Mouse (Mus musculus): ENCODE data around the gene Gm17555. TPM values are rescaled to one million over a fixed set of nuclear protein-coding genes. Genes with fewer than 3 reads are reported as not detected.
A peak's percentile ranks its signal among the peaks of the same experiment; 100 is the strongest.
"Not testable (repeated sequence)": the region's sequence is repeated elsewhere in the genome, so short reads cannot be mapped to it uniquely, and the experiment has no call there.

Gene Gm17555
- polyA plus RNA-seq (2015; fragmentation: Nextera tagmentation; extraction: Ambion mirVana): not detected in 2 replicates

DNA sequence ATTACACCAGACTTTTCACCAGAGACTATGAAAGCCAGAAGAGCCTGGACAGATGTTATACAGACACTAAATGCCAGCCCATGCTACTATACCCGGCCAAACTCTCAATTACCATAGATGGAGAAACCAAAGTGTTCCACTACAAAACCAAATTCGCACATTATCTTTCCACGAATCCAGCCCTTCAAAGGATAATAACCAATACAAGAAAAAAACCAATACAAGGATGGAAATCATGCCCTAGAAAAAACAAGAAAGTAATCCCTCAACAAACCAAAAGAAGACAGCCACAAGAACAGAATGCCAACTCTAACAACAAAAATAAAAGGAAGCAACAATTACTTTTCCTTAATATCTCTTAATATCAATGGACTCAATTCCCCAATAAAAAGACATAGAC lies at the start of gene Gm17555:
TSS of gene Gm17555 (plus strand) at position 301 of the 400 bp plus-strand sequence.
- not testable (repeated sequence) for H3K4me2 ChIP-seq; ATAC-seq (ENCODE audit: insufficient read depth); H3K4me3 ChIP-seq (replicated peaks); H3K4me1 ChIP-seq (replicated peaks); H3K9ac ChIP-seq; H3K9me3 ChIP-seq (replicated peaks); H3K27ac ChIP-seq (replicated peaks); H3K36me3 ChIP-seq (replicated peaks); H3K27me3 ChIP-seq
- WGBS (ENCODE audit: insufficient replicate concordance): 60% methylated on average over 3 of the region's 3 CpGs

DNA sequence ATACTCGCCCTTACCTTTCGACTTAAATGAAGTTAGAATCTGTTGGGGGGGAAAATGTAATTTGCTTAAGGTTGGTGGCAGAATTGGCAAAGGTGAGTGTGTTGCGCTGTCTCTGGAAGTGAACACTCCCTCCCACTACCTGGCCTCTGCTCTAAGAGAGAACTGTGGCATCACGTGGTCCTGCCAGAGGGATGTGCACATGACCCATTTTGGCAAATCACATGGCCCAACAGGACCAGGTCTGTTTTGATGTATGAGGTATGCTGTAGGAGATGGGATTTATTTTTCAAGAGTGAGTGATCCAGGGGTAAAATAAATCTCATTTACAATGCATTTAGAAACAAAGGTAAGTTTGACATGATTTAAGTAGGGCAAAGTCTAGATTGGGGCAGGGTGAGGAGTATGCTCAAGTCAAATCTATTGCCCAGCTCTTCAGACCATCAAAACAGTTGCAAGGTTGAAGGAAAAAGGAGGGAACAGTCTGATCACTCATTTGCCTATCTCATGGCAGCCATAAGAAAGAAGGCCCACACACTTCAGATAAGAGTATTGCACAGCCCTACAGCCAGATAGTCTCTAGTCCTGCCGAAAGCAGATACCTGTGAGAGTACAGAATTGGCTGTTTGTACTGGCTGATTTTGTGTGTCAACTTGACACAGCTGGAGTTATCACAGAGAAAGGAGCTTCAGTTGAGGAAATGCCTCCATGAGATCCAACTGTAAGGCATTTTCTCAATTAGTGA lies 49.5 kb upstream of the Gm17555 start:
- Histone ChIP-seq H3K27ac (replicated peaks) (peak overlapping the region; percentile 97), H3K9me3 (replicated peaks) (no peaks in the 10 kb centered on the region), H3K4me1 (replicated peaks) (peaks cover 40% of the 10 kb centered on the region), H3K36me3 (replicated peaks) (peaks cover 48% of the 10 kb centered on the region), H3K27me3 (no peaks in the 10 kb centered on the region), H3K9ac (no peak overlapping the region), H3K4me2 (peak overlapping the region; percentile 67), H3K4me3 (replicated peaks) (peak overlapping the region; percentile 25)
- peak; percentile 100 for ATAC-seq (ENCODE audit: insufficient read depth)
- 62% methylated on average over 5 of the region's 5 CpGs for WGBS (ENCODE audit: insufficient replicate concordance)

DNA sequence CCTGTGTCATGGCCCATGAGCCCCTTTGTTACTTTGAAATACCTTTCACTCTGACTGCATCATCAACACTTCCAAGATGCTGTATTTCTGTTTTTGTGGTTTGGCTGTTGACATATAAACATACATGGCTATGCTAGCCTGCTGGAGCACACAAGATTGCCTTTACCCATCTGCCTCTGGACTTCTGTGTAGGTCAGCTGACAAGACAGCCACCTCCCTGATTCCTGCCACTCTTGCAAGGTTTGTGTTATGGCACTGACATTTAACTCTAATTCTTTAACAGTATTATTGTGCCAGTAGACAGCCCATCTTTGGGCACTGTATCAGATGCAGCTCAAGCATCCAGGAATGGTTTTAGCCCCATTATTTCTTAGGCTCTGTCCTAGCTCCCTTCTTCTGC lies 48.6 kb upstream of the Gm17555 start:
- Histone ChIP-seq H3K9ac (peak overlapping the region; percentile 46), H3K9me3 (replicated peaks) (no peaks in the 10 kb centered on the region), H3K4me1 (replicated peaks) (peaks cover 46% of the 10 kb centered on the region), H3K4me3 (replicated peaks) (peak overlapping the region; percentile 25), H3K36me3 (replicated peaks) (peaks cover 40% of the 10 kb centered on the region), H3K4me2 (peak overlapping the region; percentile 67), H3K27ac (replicated peaks) (peak overlapping the region; percentile 97), H3K27me3 (no peaks in the 10 kb centered on the region)
- no peak for ATAC-seq (ENCODE audit: insufficient read depth)

DNA sequence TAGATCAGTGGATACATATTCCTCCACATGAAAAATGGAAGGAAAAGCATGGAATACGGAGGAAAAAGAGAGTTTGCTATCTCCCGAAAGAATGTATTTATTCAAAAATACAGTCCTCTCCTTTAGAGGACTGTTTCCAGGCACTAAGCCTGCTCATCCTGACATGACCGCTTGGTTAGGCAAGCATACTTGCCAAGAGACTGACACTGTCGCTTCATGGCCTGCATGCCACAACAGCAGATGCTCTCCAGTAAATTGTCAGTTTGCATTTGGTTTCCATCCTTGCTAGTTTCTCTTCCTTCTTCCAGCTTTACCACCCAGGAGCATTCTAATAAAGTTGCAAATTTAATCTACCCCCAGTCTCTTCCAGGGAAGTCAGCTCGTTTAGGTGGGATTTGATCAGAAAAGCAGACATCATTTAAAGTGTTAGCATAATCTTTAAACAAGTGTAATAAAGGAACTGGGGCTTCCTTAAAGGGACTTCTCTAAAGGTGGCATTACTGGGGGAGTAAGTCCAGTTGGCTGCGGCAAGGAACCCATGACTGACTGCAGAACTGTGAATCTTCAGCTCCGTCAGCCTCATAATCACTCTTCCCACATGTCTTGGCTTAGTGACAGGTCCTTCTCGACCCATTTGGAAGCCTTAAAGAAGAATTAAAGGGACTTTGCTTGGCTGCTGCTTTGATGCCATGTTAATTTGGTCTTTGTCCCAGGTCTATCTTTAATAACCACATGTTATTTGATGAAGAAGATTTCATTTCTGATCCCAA lies 47.9 kb upstream of the Gm17555 start:
- Histone ChIP-seq H3K36me3 (replicated peaks) (peaks cover 33% of the 10 kb centered on the region), H3K9ac (peak overlapping the region; percentile 46; the same call in 1 of the 2 replicates), H3K4me2 (peak overlapping the region; percentile 67), H3K4me1 (replicated peaks) (peaks cover 52% of the 10 kb centered on the region), H3K4me3 (replicated peaks) (peak overlapping the region; percentile 25), H3K27ac (replicated peaks) (peak overlapping the region; percentile 97), H3K27me3 (no peaks in the 10 kb centered on the region), H3K9me3 (replicated peaks) (no peaks in the 10 kb centered on the region)
- no peak for ATAC-seq (ENCODE audit: insufficient read depth)
- WGBS (ENCODE audit: insufficient replicate concordance): 71% methylated on average over 8 of the region's 8 CpGs

DNA sequence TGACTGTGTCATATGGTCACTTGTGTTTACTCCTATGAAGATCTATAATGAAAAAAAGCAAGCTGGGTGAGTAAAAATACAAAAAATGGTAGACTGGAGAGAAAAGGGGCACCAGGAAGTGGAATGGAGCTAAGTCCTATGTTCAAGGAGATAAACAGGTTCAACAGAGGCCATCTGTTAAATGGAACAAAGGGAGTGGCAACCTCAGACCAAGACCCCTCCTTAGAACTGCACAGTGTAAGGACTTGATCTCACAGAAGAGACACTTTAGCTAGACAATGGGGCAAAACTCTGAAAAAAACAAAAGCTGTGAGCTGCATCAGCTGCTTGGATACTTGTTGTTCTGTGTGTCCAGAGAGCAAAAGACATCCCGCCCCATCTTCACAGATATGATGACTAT lies 43.5 kb upstream of the Gm17555 start:
- no peak for ATAC-seq (ENCODE audit: insufficient read depth)
- Histone ChIP-seq H3K27me3 (no peaks in the 10 kb centered on the region), H3K9ac (no peak overlapping the region), H3K27ac (replicated peaks) (no peak overlapping the region), H3K9me3 (replicated peaks) (no peaks in the 10 kb centered on the region), H3K4me1 (replicated peaks) (peaks cover 25% of the 10 kb centered on the region), H3K4me2 (no peak overlapping the region), H3K4me3 (replicated peaks) (no peak overlapping the region), H3K36me3 (replicated peaks) (0 out of 2 replicates have a peak, but pooled peaks cover 5% of the 10 kb centered on the region)
- WGBS (ENCODE audit: insufficient replicate concordance): 82% methylated on average over 1 of the region's 1 CpGs

DNA sequence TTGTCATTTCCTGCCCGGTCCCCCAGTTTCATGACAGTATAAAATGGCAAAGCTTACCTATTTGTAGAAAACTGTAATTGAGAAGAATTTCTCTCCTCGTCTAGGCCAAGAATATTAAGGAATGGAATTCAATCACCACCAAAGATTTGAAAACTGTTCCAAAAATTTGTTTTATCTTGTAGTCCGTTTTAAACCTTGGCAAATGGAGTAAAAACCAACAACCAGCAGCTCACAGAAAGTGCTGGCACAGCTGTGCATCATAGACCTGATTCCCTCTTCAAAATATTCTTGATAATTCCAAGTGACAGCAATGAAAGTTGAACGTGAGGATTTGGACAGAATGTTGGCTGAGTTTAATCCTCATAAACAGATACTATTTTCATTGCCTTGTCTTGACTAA lies 23.6 kb upstream of the Gm17555 start:
- H3K27me3 ChIP-seq: no peaks in the 10 kb centered on the region
- no peak for ATAC-seq (ENCODE audit: insufficient read depth)
- no peak overlapping the region for H3K4me3 ChIP-seq (replicated peaks)
- no peak overlapping the region for H3K27ac ChIP-seq (replicated peaks)
- H3K4me2 ChIP-seq: no peak overlapping the region
- H3K9me3 ChIP-seq (replicated peaks): no peaks in the 10 kb centered on the region
- WGBS (ENCODE audit: insufficient replicate concordance): 60% methylated on average over 4 of the region's 4 CpGs
- H3K9ac ChIP-seq: no peak overlapping the region
- H3K36me3 ChIP-seq (replicated peaks): no peaks in the 10 kb centered on the region
- H3K4me1 ChIP-seq (replicated peaks): peaks cover 6% of the 10 kb centered on the region

DNA sequence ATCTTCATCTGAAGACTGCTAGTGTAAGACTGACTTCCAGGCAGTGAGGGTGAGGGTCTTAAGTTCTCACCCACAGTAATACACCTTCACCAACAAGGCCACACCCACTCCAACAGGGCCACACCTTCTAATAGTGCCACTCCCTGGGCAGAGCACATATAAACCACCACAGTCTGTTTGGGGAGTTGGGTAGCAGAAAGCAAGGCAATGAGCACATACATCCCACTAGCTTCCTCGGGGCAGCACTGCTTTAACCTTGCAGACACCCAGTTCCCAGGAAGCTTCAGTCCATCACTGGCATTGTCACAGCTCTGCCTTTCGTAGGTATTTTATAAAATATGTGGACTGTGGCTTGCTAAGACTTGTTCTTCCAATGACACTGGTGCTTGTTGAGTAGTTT lies 22.8 kb upstream of the Gm17555 start:
- ATAC-seq (ENCODE audit: insufficient read depth): no peak; the same call in 1 of the 2 replicates
- H3K4me2 ChIP-seq: no peak overlapping the region
- H3K9me3 ChIP-seq (replicated peaks): no peaks in the 10 kb centered on the region
- H3K27ac ChIP-seq (replicated peaks): no peak overlapping the region
- H3K9ac ChIP-seq: no peak overlapping the region
- no peak overlapping the region for H3K4me3 ChIP-seq (replicated peaks)
- 65% methylated on average over 2 of the region's 2 CpGs for WGBS (ENCODE audit: insufficient replicate concordance)
- no peaks in the 10 kb centered on the region for H3K27me3 ChIP-seq
- H3K4me1 ChIP-seq (replicated peaks): peaks cover 6% of the 10 kb centered on the region
- H3K36me3 ChIP-seq (replicated peaks): no peaks in the 10 kb centered on the region

DNA sequence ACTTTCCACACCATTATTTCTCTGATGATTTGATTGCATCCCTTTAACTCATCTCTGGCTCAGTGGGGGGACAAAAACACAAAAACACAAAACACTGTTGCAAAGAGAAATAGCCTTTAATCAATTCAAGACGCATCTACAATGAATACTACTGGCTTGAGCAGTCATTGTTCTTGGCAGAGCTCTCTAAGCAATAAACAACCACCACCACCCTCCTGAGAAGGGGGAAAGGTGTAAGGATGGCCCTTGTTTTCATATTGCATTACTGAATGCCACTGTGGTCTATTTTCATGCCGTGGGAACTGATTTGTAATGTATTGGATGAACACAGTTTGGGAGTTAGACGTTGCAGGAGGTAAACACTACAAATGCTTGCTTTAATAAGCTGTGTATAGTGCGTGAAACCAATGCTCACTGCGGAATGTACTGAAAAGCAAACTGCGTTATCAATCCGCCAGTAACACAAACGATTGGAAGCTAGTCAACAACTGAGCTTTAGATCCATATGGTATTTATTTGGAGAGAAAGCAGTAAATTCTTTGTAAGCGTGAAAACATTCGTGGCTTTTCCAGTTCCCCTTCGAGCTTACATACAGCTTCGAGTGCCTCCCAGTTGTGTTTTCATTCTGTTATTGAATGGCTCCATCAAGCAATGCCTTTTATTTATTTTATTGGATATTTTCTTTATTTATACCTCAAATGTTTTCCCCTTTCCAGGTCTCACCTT lies 19.1 kb upstream of the Gm17555 start:
- Histone ChIP-seq H3K27ac (replicated peaks) (no peak overlapping the region), H3K36me3 (replicated peaks) (no peaks in the 10 kb centered on the region), H3K27me3 (no peaks in the 10 kb centered on the region), H3K4me2 (no peak overlapping the region), H3K4me3 (replicated peaks) (no peak overlapping the region), H3K9ac (no peak overlapping the region), H3K4me1 (replicated peaks) (peaks cover 6% of the 10 kb centered on the region), H3K9me3 (replicated peaks) (no peaks in the 10 kb centered on the region)
- ATAC-seq (ENCODE audit: insufficient read depth): no peak
- WGBS (ENCODE audit: insufficient replicate concordance): 70% methylated on average over 12 of the region's 12 CpGs

DNA sequence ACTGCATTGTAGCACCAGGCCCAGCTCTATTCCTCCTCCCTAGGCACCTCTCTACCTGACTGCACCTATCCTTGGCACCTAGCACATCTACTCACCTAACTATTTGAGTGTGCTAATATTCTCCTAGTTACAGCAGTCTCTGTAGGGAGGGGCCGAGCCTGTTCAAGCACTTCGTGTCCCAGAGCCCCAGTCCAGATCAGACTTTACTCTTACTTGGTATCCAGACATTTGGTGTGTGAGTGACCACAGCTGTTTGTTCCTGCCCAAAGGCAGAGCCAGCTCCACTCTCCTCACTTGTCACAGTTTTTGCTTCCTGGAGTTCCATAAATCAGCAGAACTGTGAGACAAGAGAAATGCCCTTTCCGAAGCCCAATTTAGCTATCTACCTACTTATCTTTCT lies 15.9 kb upstream of the Gm17555 start:
- WGBS (ENCODE audit: insufficient replicate concordance): 71% methylated on average over 3 of the region's 3 CpGs
- no peaks in the 10 kb centered on the region for H3K36me3 ChIP-seq (replicated peaks)
- H3K4me3 ChIP-seq (replicated peaks): no peak overlapping the region
- no peaks in the 10 kb centered on the region for H3K9me3 ChIP-seq (replicated peaks)
- H3K4me2 ChIP-seq: no peak overlapping the region
- no peak overlapping the region for H3K9ac ChIP-seq
- H3K27ac ChIP-seq (replicated peaks): no peak overlapping the region
- ATAC-seq (ENCODE audit: insufficient read depth): no peak
- H3K27me3 ChIP-seq: no peaks in the 10 kb centered on the region
- no peaks in the 10 kb centered on the region for H3K4me1 ChIP-seq (replicated peaks)

DNA sequence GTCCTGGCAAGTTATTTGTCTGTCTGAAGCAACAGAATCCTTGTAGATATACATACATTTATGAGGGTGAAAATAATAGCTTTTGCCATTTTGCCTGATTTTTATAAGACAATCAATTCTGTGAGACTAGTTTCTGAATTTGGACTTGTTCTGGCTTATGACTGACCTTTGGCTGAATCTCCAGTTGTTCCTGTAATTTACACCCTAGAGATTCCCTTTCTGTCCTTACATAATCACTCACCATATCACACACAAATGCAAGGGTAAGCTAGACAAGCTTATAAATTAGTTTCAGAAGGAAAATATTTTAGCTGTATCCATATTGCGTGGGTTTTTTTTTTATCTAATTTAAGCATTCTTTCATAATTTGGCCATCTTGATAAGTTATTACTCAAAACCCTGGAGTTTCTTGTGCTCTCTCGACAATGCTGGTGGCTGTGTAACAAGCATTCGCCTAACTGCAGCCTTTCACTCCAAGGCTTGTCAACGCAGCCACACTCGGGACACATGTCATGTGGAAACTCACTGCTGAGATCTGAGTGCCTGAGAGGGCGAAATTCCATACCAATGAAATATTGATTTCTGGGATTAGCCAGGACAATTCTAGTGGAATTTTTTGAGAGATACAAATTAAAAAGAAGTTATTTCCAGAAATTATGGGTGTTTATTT lies 3.8 kb upstream of the Gm17555 start:
- Histone ChIP-seq H3K9ac (no peak overlapping the region), H3K27me3 (no peaks in the 10 kb centered on the region), H3K4me3 (replicated peaks) (no peak overlapping the region), H3K4me1 (replicated peaks) (no peaks in the 10 kb centered on the region), H3K9me3 (replicated peaks) (no peaks in the 10 kb centered on the region), H3K27ac (replicated peaks) (no peak overlapping the region), H3K36me3 (replicated peaks) (no peaks in the 10 kb centered on the region), H3K4me2 (no peak overlapping the region)
- ATAC-seq (ENCODE audit: insufficient read depth): no peak
- WGBS (ENCODE audit: insufficient replicate concordance): 67% methylated on average over 6 of the region's 6 CpGs

DNA sequence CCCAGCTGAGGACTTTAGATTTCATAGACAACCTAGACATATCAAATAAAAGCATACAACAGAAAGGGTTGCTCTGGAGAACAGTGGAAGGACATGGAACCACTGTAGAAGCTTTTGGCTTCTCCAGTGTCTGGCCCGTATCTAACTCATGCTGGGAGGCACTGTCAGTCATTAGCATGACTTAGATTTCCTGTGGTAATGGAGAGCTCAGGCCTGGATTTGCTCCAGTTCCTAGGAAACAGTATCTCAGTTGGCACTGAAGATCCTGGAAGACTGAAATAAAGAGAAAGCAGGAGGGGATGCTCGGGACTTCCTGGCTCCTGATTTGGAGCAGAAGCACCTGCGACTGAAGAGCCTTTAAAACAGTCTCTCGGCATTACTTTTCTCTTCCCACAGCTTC lies 12.7 kb downstream of the Gm17555 start:
- no peak overlapping the region for H3K9ac ChIP-seq
- H3K9me3 ChIP-seq (replicated peaks): no peaks in the 10 kb centered on the region
- ATAC-seq (ENCODE audit: insufficient read depth): no peak
- no peak overlapping the region for H3K4me3 ChIP-seq (replicated peaks)
- H3K27ac ChIP-seq (replicated peaks): no peak overlapping the region
- H3K36me3 ChIP-seq (replicated peaks): no peaks in the 10 kb centered on the region
- no peak overlapping the region for H3K4me2 ChIP-seq
- no peaks in the 10 kb centered on the region for H3K27me3 ChIP-seq
- no peaks in the 10 kb centered on the region for H3K4me1 ChIP-seq (replicated peaks)
- WGBS (ENCODE audit: insufficient replicate concordance): 52% methylated on average over 4 of the region's 4 CpGs

Measured in liver, embryonic 15.5 days (tissue).